Mouse (Mus musculus) erythroblast, embryonic 14.5 days (primary cell): ENCODE results near the gene Arhgap6.

ENCODE experiments used
- GATA1 ChIP-seq: IDR thresholded peaks from 2 replicates; pipeline ENCODE4 v1.6.1; 2012; ENCODE audit warnings: low read length, inconsistent platforms, mixed read lengths
- TAL1 ChIP-seq: IDR thresholded peaks from 3 replicates; pipeline ENCODE4 v1.6.1; 2012; ENCODE audit warnings: low read length, inconsistent platforms, mixed read lengths

DNA sequence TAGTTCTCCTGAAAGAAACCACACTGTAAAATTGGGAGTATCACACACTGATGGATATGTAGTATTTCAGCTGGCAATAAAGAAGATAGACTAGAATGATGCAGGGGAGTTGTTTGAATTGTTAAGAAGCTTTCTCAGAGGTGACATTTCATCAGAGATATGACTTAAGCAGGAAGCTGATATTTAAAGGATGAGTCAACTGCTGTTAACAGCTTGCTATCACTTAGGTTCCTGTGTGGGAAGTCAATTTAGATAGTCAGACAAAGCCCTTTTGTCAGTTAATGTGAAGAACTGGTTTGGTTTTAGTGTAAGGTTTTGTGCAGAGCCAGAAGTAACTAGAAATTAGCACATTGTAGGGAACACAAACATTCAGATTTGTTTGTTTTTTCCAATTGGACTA lies 300.7 kb downstream of the Arhgap6 start:
- TF ChIP-seq GATA1 (no peak), TAL1 (no peak)
